Comparison of ENCODE assay signal across 8 mouse cellular contexts in the genomic region with DNA sequence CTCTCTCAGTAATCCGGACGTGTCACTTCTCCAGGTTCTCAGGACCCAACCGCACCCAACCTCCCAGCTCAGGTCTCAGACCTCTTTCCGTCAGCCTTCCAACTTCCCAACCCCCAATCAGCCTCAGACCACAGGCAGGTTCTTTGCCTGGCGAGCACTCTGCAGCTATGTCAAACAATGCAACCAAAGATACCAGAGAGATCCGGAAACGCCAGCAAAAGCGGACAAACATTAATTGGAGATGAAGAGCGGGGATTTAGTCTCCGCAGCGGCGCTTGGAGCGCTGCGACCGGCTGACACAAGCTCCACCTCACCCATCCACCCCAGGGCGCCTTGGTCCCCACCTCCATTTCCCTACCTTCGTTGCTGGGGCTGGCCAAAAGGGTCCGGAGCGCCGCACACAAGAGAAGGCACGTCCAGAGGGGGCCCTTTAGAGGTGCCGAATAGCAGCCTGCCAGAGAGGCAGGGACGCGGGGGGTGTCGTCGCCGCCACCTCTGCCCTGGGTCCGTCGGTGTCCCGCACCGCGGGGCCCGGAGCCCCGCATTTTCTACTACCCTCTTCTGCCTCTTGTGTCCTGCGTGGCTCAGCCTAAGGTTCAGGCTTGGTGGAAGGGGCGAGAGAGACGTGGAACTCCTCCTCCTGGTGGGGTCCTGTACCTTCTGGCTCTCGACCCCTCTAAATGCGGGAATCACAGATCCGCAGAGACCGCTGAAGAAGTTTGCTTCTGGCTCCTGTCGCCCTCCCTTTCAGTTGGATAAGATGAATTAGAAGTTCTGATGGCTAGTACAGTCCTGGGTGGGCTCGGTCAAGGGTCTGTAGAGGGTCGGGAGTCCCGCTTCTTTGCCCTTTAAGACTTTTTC. TPM values are rescaled to one million over a fixed set of nuclear protein-coding genes. Genes with fewer than 3 reads are reported as not detected.
DNase-seq lines count a peak whose midpoint lies in the region; ATAC-seq lines count a peak whose summit lies in the region.

No protein-coding gene starts in this region.

- peak overlapping the region; percentile 70 for H3K9ac ChIP-seq in embryonic facial prominence, embryonic 13.5 days
- H3K9ac ChIP-seq in intestine, embryonic 16.5 days (ENCODE audit: low read depth, low read length): peak overlapping the region; percentile 64
- peak overlapping the region; percentile 79 for H3K9ac ChIP-seq in midbrain, embryonic 11.5 days (ENCODE audit: low read length)

- H3K4me2 ChIP-seq in embryonic facial prominence, embryonic 13.5 days: peak overlapping the region; percentile 99
- peak overlapping the region; percentile 65 for H3K4me2 ChIP-seq in intestine, embryonic 16.5 days (ENCODE audit: low read depth, low read length)
- peak overlapping the region; percentile 83 for H3K4me2 ChIP-seq in midbrain, embryonic 11.5 days

- H3K27ac ChIP-seq in embryonic facial prominence, embryonic 13.5 days: no peak overlapping the region
- H3K27ac ChIP-seq in intestine, embryonic 16.5 days (ENCODE audit: low read length): no peak overlapping the region
- H3K27ac ChIP-seq in midbrain, embryonic 11.5 days (ENCODE audit: low read depth, low read length): peak overlapping the region; percentile 59

- peaks cover 16% of the 10 kb centered on the region for H3K4me1 ChIP-seq in embryonic facial prominence, embryonic 13.5 days
- H3K4me1 ChIP-seq in intestine, embryonic 16.5 days (ENCODE audit: control insufficient read depth, insufficient read depth, low read length): peaks cover 2% of the 10 kb centered on the region; the same call in 1 of the 2 replicates
- H3K4me1 ChIP-seq in midbrain, embryonic 11.5 days (ENCODE audit: control insufficient read depth, insufficient read depth, low read length): 0 out of 2 replicates have a peak, but pooled peaks cover 3% of the 10 kb centered on the region

- peak; percentile 4 for DNase-seq in gastrocnemius, postnatal 10 days
- DNase-seq in gastrocnemius, postnatal 36 days: no peak
- DNase-seq in ES-CJ7 (ENCODE audit: low read depth, low spot score): peak; percentile 37
- DNase-seq in midbrain, embryonic 11.5 days (ENCODE audit: low spot score, missing footprints): peak; percentile 94
- peak; percentile 41 for DNase-seq in testis, postnatal 10 days (ENCODE audit: low spot score)

- ATAC-seq in embryonic facial prominence, embryonic 13.5 days (ENCODE audit: insufficient number of reproducible peaks, insufficient read depth, low FRiP score, low TSS enrichment, low read depth): no peak
- ATAC-seq in intestine, embryonic 16.5 days: no peak
- ATAC-seq in midbrain, embryonic 11.5 days (ENCODE audit: low FRiP score): peak; percentile 44
- no peak for ATAC-seq in erythroblast, adult 5-6 weeks (replicated peaks; ENCODE audit: low FRiP score, poor library complexity, severe bottlenecking)

- H3K27me3 ChIP-seq in embryonic facial prominence, embryonic 13.5 days: peaks cover 41% of the 10 kb centered on the region
- peaks cover 20% of the 10 kb centered on the region for H3K27me3 ChIP-seq in intestine, embryonic 16.5 days (replicated peaks; ENCODE audit: control insufficient read depth, insufficient read depth, low read length)
- H3K27me3 ChIP-seq in midbrain, embryonic 11.5 days (ENCODE audit: control insufficient read depth, insufficient read depth, low read length): peaks cover 8% of the 10 kb centered on the region; the same call in 1 of the 2 replicates

- H3K4me3 ChIP-seq in embryonic facial prominence, embryonic 13.5 days: peak overlapping the region; percentile 59
- H3K4me3 ChIP-seq in intestine, embryonic 16.5 days (ENCODE audit: low read length): peak overlapping the region; percentile 48
- peak overlapping the region; percentile 71 for H3K4me3 ChIP-seq in midbrain, embryonic 11.5 days (ENCODE audit: low read depth, low read length)

- under 1% methylated on average over 45 of the region's 45 CpGs for WGBS in embryonic facial prominence, embryonic 13.5 days
- 1% methylated on average over 44 of the region's 45 CpGs for WGBS in intestine, embryonic 16.5 days
- under 1% methylated on average over 45 of the region's 45 CpGs for WGBS in midbrain, embryonic 11.5 days

- H3K9me3 ChIP-seq in embryonic facial prominence, embryonic 13.5 days: no peaks in the 10 kb centered on the region
- no peaks in the 10 kb centered on the region for H3K9me3 ChIP-seq in intestine, embryonic 16.5 days (ENCODE audit: control insufficient read depth, low read length)
- H3K9me3 ChIP-seq in midbrain, embryonic 11.5 days (ENCODE audit: control insufficient read depth, low read length): no peaks in the 10 kb centered on the region

- intact Hi-C loops in gastrocnemius, postnatal 36 days (cut with DNase I): no loop called here

- H3K36me3 ChIP-seq in embryonic facial prominence, embryonic 13.5 days: no peaks in the 10 kb centered on the region
- H3K36me3 ChIP-seq in intestine, embryonic 16.5 days (ENCODE audit: control insufficient read depth, insufficient read depth, low read length): no peaks in the 10 kb centered on the region
- H3K36me3 ChIP-seq in midbrain, embryonic 11.5 days (ENCODE audit: control insufficient read depth, insufficient read depth, low read length): no peaks in the 10 kb centered on the region

RNA-seq across cellular contexts. Expression of a gene that starts 1.0 kb away (rescaled TPM):
- under 1 TPM; 0.73 to 0.90 TPM for total RNA-seq in gastrocnemius, postnatal 10 days (2021)
- not detected for total RNA-seq in gastrocnemius, postnatal 36 days (2021)
- 7.9 and 8.5 TPM in 2 replicates for polyA plus RNA-seq in embryonic facial prominence, embryonic 13.5 days (2015; fragmentation: Nextera tagmentation; extraction: Ambion mirVana)
- 0.60 and 0.70 TPM in 2 replicates for polyA plus RNA-seq in intestine, embryonic 16.5 days (2015; fragmentation: Nextera tagmentation; extraction: Ambion mirVana)
- polyA plus RNA-seq in midbrain, embryonic 11.5 days (2014; fragmentation: Nextera tagmentation; extraction: Ambion mirVana): 26.7 and 27.5 TPM in 2 replicates
- total RNA-seq in erythroblast, adult 5-6 weeks (2015; ENCODE audit: low replicate concordance): not detected in 2 replicates
- 0.17 TPM in 1 of 2 replicates, not detected in the other for total RNA-seq in erythroblast, adult 5-6 weeks (2017; ENCODE audit: low replicate concordance)

Comparison
In these comparisons a context has a peak if more than half of its experiments do, and no peak if none do; other contexts are left out.
1. DNase-seq: peak in gastrocnemius, postnatal 10 days (single experiment), ES-CJ7 (single experiment), midbrain, embryonic 11.5 days (single experiment) and testis, postnatal 10 days (single experiment); none in gastrocnemius, postnatal 36 days (0 of 2).
2. Peak in every context shown above with its lines, with median percentiles within 50 percentile points of each other: H3K4me2 ChIP-seq, H3K4me3 ChIP-seq and H3K9ac ChIP-seq.